In the genomic region with DNA sequence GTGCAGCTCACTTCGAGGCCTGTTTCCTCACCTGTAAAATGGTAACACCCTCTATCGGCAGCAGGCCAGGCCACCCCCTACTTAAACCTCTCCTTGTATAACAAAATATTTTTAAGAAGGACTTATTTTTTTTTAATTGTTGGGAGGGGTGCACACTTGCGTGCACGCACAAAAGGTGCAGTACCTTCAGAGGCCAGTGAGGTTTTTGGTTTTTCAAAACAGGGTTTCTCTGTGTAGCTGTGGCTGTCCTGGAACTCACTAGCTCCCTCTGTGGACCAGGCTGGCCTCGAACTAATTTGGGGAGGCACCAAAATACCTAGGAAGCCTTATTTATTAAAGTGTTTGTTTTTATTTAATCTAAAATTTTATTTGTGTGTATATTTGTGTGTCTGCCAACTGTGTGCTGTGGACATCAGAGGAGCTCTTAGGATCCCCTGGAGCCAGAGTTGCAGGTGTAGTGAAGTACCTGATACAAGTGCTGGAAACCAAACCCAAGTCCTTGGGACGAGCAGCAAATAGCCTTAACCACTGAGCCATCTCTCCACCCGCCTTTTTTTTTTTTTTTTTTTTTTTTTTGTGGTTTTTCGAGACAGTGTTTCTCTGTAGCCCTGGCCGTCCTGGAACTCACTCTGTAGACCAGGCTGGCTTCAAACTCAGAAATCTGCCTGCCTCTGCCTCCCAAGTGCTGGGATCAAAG, we compare ENCODE assay signal across 11 mouse cellular contexts. TPM values are rescaled to one million over a fixed set of nuclear protein-coding genes. Genes with fewer than 3 reads are reported as not detected.
DNase-seq lines count a peak whose midpoint lies in the region; ATAC-seq and TF ChIP-seq lines count a peak whose summit lies in the region.
"Had no signal": no experiment of that assay in that cellular context is flagged by ENCODE, and none has a peak within 500 bp of the region (broad histone marks: within the 10 kb centered on the region; RNA-seq: fewer than 3 reads in every experiment).

No protein-coding gene starts in this region.

- no peak for TF ChIP-seq EP300 in heart, postnatal 0 days (IDR thresholded peaks at IDR 0.05; ENCODE audit: low read depth)
- TF ChIP-seq EP300 in stomach, postnatal 0 days (optimal IDR thresholded peaks at IDR 0.05): no peak

- no peaks in the 10 kb centered on the region for H3K36me3 ChIP-seq in heart, postnatal 0 days (replicated peaks; ENCODE audit: control insufficient read depth, insufficient read depth, low read length)
- no peaks in the 10 kb centered on the region for H3K36me3 ChIP-seq in thymus, adult 2 months (ENCODE audit: control insufficient read depth, insufficient read depth, low read length)
- H3K36me3 ChIP-seq in stomach, postnatal 0 days (ENCODE audit: control insufficient read depth, insufficient read depth, low read length): no peaks in the 10 kb centered on the region
- H3K36me3 ChIP-seq: embryonic facial prominence, embryonic 12.5 days; hindbrain, embryonic 12.5 days had no signal

- no peak overlapping the region for H3K9ac ChIP-seq in heart, postnatal 0 days (replicated peaks; ENCODE audit: low read depth, low read length)
- no peak overlapping the region for H3K9ac ChIP-seq in stomach, postnatal 0 days (ENCODE audit: low read length)
- H3K9ac ChIP-seq: embryonic facial prominence, embryonic 12.5 days; hindbrain, embryonic 12.5 days had no signal

- no peak overlapping the region for H3K27ac ChIP-seq in heart, postnatal 0 days (ENCODE audit: low read depth)
- H3K27ac ChIP-seq in thymus, adult 2 months (ENCODE audit: control insufficient read depth, insufficient read depth, low read length): no peak overlapping the region
- H3K27ac ChIP-seq in stomach, postnatal 0 days (replicated peaks): no peak overlapping the region
- H3K27ac ChIP-seq: hindbrain, embryonic 12.5 days had no signal

- DNase-seq in heart, postnatal 0 days (ENCODE audit: low spot score): no peak
- no peak for DNase-seq in heart, postnatal 4 days
- DNase-seq in thymus, postnatal 14 days: peak; percentile 46
- DNase-seq in thymus, adult 2 months: no peak
- DNase-seq in kidney, postnatal 36 days: peak; percentile 36 to 65
- no peak for DNase-seq in stomach, postnatal 0 days (ENCODE audit: low spot score)
- no peak for DNase-seq in yolk sac, embryonic 10.5 days (ENCODE audit: low spot score)
- DNase-seq in ovary, postnatal 36 days (ENCODE audit: low spot score): no peak
- DNase-seq: midbrain, embryonic 14.5 days had no signal

- H3K4me3 ChIP-seq in heart, postnatal 0 days (ENCODE audit: low read depth, low read length): no peak overlapping the region
- H3K4me3 ChIP-seq in thymus, adult 2 months (ENCODE audit: control insufficient read depth, insufficient read depth, low read length): no peak overlapping the region
- no peak overlapping the region for H3K4me3 ChIP-seq in stomach, postnatal 0 days (ENCODE audit: low read depth, low read length)
- H3K4me3 ChIP-seq: embryonic facial prominence, embryonic 12.5 days; hindbrain, embryonic 12.5 days had no signal

- 78% methylated on average over 9 of the region's 9 CpGs for WGBS in heart, postnatal 0 days
- 82% methylated on average over 9 of the region's 9 CpGs for WGBS in thymus, adult 2 months
- 70% methylated on average over 9 of the region's 9 CpGs for WGBS in stomach, postnatal 0 days

- TF ChIP-seq CTCF in heart, postnatal 0 days (IDR thresholded peaks at IDR 0.05; ENCODE audit: low read depth): peak; percentile 9; the same call in 1 of the 2 replicates
- no peak for TF ChIP-seq CTCF in thymus, adult 2 months (IDR thresholded peaks at IDR 0.05; ENCODE audit: borderline replicate concordance, control insufficient read depth, extremely low read depth, insufficient read depth, low read length, poor library complexity)
- peak; percentile 62 for TF ChIP-seq CTCF in stomach, postnatal 0 days (IDR thresholded peaks at IDR 0.05; ENCODE audit: low read depth)

- 0 out of 2 replicates have a peak, but pooled peaks cover 4% of the 10 kb centered on the region for H3K9me3 ChIP-seq in heart, postnatal 0 days (replicated peaks; ENCODE audit: control insufficient read depth, low read length)
- no peaks in the 10 kb centered on the region for H3K9me3 ChIP-seq in stomach, postnatal 0 days (ENCODE audit: control insufficient read depth, low read length)
- H3K9me3 ChIP-seq: embryonic facial prominence, embryonic 12.5 days had no signal

- no peak overlapping the region for H3K4me2 ChIP-seq in heart, postnatal 0 days (ENCODE audit: low read depth, low read length)
- H3K4me2 ChIP-seq in stomach, postnatal 0 days (replicated peaks; ENCODE audit: low read depth): no peak overlapping the region
- H3K4me2 ChIP-seq: embryonic facial prominence, embryonic 12.5 days; hindbrain, embryonic 12.5 days had no signal

- no peaks in the 10 kb centered on the region for H3K27me3 ChIP-seq in heart, postnatal 0 days (ENCODE audit: control insufficient read depth, insufficient read depth, low read length)
- no peaks in the 10 kb centered on the region for H3K27me3 ChIP-seq in thymus, adult 2 months (ENCODE audit: control insufficient read depth, insufficient read depth, low read length)
- H3K27me3 ChIP-seq in stomach, postnatal 0 days (ENCODE audit: control insufficient read depth, insufficient read depth, low read length): no peaks in the 10 kb centered on the region
- H3K27me3 ChIP-seq: embryonic facial prominence, embryonic 12.5 days; hindbrain, embryonic 12.5 days had no signal

- TF ChIP-seq POLR2A in thymus, adult 2 months (IDR thresholded peaks at IDR 0.05; ENCODE audit: control insufficient read depth, extremely low read depth, insufficient read depth, low read length, poor library complexity): no peak

- ATAC-seq in heart, postnatal 0 days (ENCODE audit: insufficient read depth, low read depth): no peak
- no peak for ATAC-seq in stomach, postnatal 0 days (ENCODE audit: low FRiP score, low TSS enrichment)

- H3K4me1 ChIP-seq in heart, postnatal 0 days (ENCODE audit: control insufficient read depth, insufficient read depth): 0 out of 2 replicates have a peak, but pooled peaks cover 5% of the 10 kb centered on the region
- no peaks in the 10 kb centered on the region for H3K4me1 ChIP-seq in thymus, adult 2 months (replicated peaks; ENCODE audit: control insufficient read depth, insufficient read depth, low read length)
- no peaks in the 10 kb centered on the region for H3K4me1 ChIP-seq in stomach, postnatal 0 days (replicated peaks; ENCODE audit: control insufficient read depth, insufficient read depth)
- H3K4me1 ChIP-seq: embryonic facial prominence, embryonic 12.5 days; hindbrain, embryonic 12.5 days had no signal

RNA-seq across cellular contexts. Expression of gene Slc25a25, which starts 32.1 kb away (rescaled TPM):
- total RNA-seq in heart, postnatal 0 days (2014; rRNA removed; ENCODE audit: low replicate concordance): 12.5 and 16.0 TPM in 2 replicates
- polyA plus RNA-seq in heart, postnatal 0 days (2015; fragmentation: Nextera tagmentation; extraction: Ambion mirVana): 6.5 and 6.6 TPM in 2 replicates
- 10 to 100 TPM; 16.4 to 22.2 TPM for total RNA-seq in heart, postnatal 4 days (2021)
- polyA plus RNA-seq in thymus, adult 2 months (2012; rRNA removed): 25.3 and 29.3 TPM in 2 replicates
- 11.1 and 11.5 TPM in 2 replicates for polyA plus RNA-seq in stomach, postnatal 0 days (2015; fragmentation: Nextera tagmentation; extraction: Ambion mirVana)

RNA-seq across cellular contexts. Expression of gene Naif1, which starts 33.1 kb away (rescaled TPM):
- total RNA-seq in heart, postnatal 0 days (2014; rRNA removed; ENCODE audit: low replicate concordance): 3.2 and 4.2 TPM in 2 replicates
- 3.3 and 3.5 TPM in 2 replicates for polyA plus RNA-seq in heart, postnatal 0 days (2015; fragmentation: Nextera tagmentation; extraction: Ambion mirVana)
- total RNA-seq in heart, postnatal 4 days (2021): 1 to 10 TPM; 3.5 to 3.6 TPM
- polyA plus RNA-seq in thymus, adult 2 months (2012; rRNA removed): 8.8 and 9.2 TPM in 2 replicates
- polyA plus RNA-seq in stomach, postnatal 0 days (2015; fragmentation: Nextera tagmentation; extraction: Ambion mirVana): 2.5 and 2.6 TPM in 2 replicates

RNA-seq across cellular contexts. Expression of gene Fam102a, which starts 51.8 kb away (rescaled TPM):
- 11.2 and 12.3 TPM in 2 replicates for total RNA-seq in heart, postnatal 0 days (2014; rRNA removed; ENCODE audit: low replicate concordance)
- polyA plus RNA-seq in heart, postnatal 0 days (2015; fragmentation: Nextera tagmentation; extraction: Ambion mirVana): 2.8 and 3.1 TPM in 2 replicates
- 10 to 100 TPM in 1 of 2 experiments, 1 to 10 TPM in 1; 9.9 to 11.0 TPM for total RNA-seq in heart, postnatal 4 days (2021)
- 57.4 and 66.7 TPM in 2 replicates for polyA plus RNA-seq in thymus, adult 2 months (2012; rRNA removed)
- polyA plus RNA-seq in stomach, postnatal 0 days (2015; fragmentation: Nextera tagmentation; extraction: Ambion mirVana): 16.6 and 20.2 TPM in 2 replicates

Comparison
In these comparisons a context has a peak if more than half of its experiments do, and no peak if none do; other contexts are left out.
1. DNase-seq: peak in thymus, postnatal 14 days (single experiment) and kidney, postnatal 36 days (2 of 2); none in heart, postnatal 0 days (single experiment), heart, postnatal 4 days (single experiment), thymus, adult 2 months (single experiment), stomach, postnatal 0 days (single experiment), yolk sac, embryonic 10.5 days (single experiment) and ovary, postnatal 36 days (single experiment).